Mouse (Mus musculus) gastrocnemius, adult 2 months (tissue): ENCODE measurements at regions not wholly inside any gene's neighbourhood (a gene's known extent, or its start where the extent isn't known, plus 50 kb on each side); places are given as distances from the start of the nearest gene placed in this dataset.

ENCODE experiments used
- DNase-seq: peaks from one replicate; pipeline ENCODE4 v3.0.0; 2022
- H3K27ac ChIP-seq: fragments of 200-600 bp; 2 replicates; pipeline ENCODE4 v1.8.1; 2022; ENCODE audit warnings: mild to moderate bottlenecking
- H3K4me3 ChIP-seq: fragments of 200-600 bp; 2 replicates; pipeline ENCODE4 v1.8.1; 2022; ENCODE audit warnings: mild to moderate bottlenecking, moderate library complexity
- CTCF ChIP-seq: fragments of 200-600 bp; IDR thresholded peaks from 2 replicates; pipeline ENCODE4 v1.8.1; 2022; ENCODE audit warnings: antibody characterized with exemption, mild to moderate bottlenecking, moderate library complexity
- intact Hi-C: fragments of 180-260 bp; cut with DNase I; formaldehyde crosslinking; loops from one replicate; pipeline ENCODE4 v1.15.1; 2025

DNA sequence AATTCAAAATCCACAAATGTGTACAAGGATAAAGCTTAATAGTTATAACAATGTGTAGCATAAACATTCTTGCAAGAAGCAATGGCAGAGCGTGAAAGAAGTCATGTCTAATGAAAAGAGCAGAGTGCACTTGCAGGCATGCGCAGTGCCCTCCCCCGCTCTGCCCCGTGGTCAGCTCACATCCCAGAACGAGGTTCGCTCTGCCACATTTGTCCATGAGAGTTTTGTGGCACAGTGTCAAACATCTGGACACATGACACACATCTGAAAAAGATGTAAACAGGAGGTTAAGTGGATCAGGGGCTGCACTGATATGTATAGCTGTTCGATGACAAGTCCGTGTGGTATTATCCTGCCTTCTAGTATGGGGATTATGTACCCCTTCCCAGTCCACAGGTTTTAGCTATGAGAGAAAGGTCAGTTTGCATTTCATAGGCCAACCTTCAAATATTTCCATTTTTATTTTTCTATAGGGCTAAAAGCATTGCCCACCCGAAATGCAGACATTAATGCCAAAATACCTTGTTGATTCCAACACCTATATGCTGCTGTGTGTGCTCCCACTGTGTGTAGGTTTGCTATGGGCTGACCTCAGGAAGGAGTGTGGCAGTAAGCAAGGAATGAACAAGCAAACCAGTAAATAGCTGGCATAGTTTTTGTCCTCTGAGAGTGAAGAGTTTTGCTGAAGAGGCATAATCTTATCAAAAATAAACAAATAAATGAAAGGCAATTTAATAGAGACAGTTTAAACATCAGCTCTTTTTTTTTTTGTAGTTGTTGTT is 160.7 kb upstream of the Ccdc54 start:
- intact Hi-C loops: no loop called here
- DNase-seq: no peak
- TF ChIP-seq CTCF: no peak
- Histone ChIP-seq H3K4me3 (peak overlapping the region; percentile 58), H3K27ac (peak overlapping the region; percentile 76)

GRCm38 (mm10) chr16:50747698-50748097 is 156.7 kb upstream of the Ccdc54 start:
- intact Hi-C loops: loop anchor here (10.0 kb wide), 1 partner anchor 1243 kb away; no protein-coding TSS in a partner anchor
- TF ChIP-seq CTCF: no peak
- H3K4me3 ChIP-seq: no peak overlapping the region
- H3K27ac ChIP-seq: no peak overlapping the region
- DNase-seq: no peak

- no peak overlapping the region for H3K4me3 ChIP-seq
- no peak overlapping the region for H3K27ac ChIP-seq
- intact Hi-C loops: loop anchor here (10.0 kb wide), 1 partner anchor 1241 kb away; no protein-coding TSS in a partner anchor
- DNase-seq: no peak
- TF ChIP-seq CTCF: no peak
Measured at GRCm38 (mm10) chr16:50745723-50746122, 154.8 kb upstream of the Ccdc54 start.

GRCm38 (mm10) chr16:50737396-50737843 is 146.5 kb upstream of the Ccdc54 start:
- peak; percentile 18 for DNase-seq
- H3K4me3 ChIP-seq: peak overlapping the region; percentile 79
- H3K27ac ChIP-seq: peak overlapping the region; percentile 77
- TF ChIP-seq CTCF: no peak
- intact Hi-C loops: loop anchor here (2.0 to 10.0 kb wide), 6 partner anchors 305 to 883 kb away; partner anchors contain the start of gene Bbx

- peak overlapping the region; percentile 77 for H3K27ac ChIP-seq
- peak; percentile 91 for DNase-seq
- intact Hi-C loops: loop anchor here (1.0 to 10.0 kb wide), 7 partner anchors 206 to 882 kb away; partner anchors contain the start of gene Bbx
- peak; percentile 99 for TF ChIP-seq CTCF
- H3K4me3 ChIP-seq: peak overlapping the region; percentile 79
Measured at GRCm38 (mm10) chr16:50736151-50737047, 145.4 kb upstream of the Ccdc54 start.

- DNase-seq: no peak
- intact Hi-C loops: loop anchor here (10.0 kb wide), 1 partner anchor 879 kb away; no protein-coding TSS in a partner anchor
- TF ChIP-seq CTCF: no peak
- Histone ChIP-seq H3K4me3 (no peak overlapping the region; the same call in 1 of the 2 replicates), H3K27ac (no peak overlapping the region)
Measured at GRCm38 (mm10) chr16:50733359-50733758, 142.4 kb upstream of the Ccdc54 start.

- peak overlapping the region; percentile 95 for H3K4me3 ChIP-seq
- H3K27ac ChIP-seq: peak overlapping the region; percentile 88
- intact Hi-C loops: loop anchor here (10.0 kb wide), 1 partner anchor 878 kb away; no protein-coding TSS in a partner anchor
- TF ChIP-seq CTCF: no peak
- DNase-seq: peak; percentile 93
Measured at GRCm38 (mm10) chr16:50732082-50733006, 141.4 kb upstream of the Ccdc54 start.

DNA sequence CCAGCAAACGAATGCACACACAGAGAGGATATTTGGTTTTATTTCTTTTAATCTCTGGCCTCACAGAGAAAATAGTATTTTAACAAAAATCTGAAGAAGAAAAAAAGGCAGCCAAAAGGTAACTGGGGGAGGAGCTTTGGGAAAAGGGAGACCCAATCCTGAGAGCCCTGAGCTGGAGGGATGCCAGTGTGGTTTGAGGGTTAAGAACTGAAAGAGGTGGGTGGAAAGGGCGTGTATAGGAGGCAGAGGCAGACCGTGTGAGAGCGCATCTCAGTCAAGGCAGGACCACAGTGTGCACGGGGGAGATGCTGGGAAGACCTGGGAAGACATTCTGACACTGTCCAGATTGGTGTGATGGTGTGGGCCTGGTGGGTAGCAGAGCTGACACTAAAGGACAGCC is 138.4 kb upstream of the Ccdc54 start:
- Histone ChIP-seq H3K27ac (no peak overlapping the region), H3K4me3 (no peak overlapping the region)
- intact Hi-C loops: no loop called here
- no peak for DNase-seq
- no peak for TF ChIP-seq CTCF

DNA sequence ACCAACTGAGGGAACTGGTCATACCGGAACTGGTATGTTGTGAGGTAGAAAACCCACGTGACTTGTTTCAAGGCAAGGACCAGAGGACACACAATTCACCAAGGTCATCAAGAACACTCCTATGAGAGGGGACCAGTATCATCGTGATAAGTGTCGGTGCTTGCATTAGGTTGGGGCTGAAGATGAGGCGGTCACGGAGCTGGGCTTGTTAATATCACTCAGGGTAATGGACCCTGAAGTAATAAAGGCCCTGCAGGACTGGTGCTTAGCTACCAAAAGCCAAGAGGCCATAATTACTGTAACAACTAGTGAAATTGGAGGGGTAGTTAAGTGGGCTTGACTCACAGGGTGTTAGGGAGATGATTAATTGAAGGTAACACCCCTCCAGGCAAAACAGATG is 132.2 kb upstream of the Ccdc54 start:
- no peak for DNase-seq
- intact Hi-C loops: no loop called here
- Histone ChIP-seq H3K27ac (no peak overlapping the region), H3K4me3 (no peak overlapping the region)
- no peak for TF ChIP-seq CTCF

DNA sequence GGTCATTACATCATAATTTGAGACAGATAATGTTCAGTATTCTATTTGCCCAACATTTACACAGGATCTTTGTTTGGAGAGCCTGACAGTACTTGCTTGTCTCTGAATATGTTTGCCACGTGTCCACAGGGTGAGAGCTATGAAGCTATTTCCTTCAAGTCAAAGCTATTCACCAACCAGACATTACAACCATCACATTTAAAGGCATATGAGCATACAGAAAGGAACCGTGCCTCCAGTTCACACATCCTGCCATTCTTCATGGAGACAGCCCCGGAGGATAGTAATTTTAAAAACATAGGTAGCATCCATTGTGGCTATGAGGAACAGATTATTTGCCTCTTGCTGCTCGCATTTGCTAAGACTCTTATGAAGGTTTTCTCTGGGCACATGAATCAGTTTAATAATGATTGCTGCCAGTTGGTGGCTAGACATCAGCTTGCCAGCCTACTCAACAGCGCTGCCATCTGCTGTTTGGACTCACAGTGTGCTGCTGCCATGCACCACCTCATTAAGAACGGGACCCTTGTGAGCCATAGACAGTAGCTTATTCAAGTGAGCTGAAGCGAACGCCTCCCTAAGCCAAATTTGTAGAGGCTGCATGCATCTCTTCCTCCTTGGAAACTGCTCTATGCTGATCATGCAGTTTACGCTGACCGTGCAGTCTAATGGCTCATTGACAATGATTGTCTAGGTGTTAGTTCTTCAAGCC is 126.5 kb upstream of the Ccdc54 start:
- no peak for DNase-seq
- Histone ChIP-seq H3K4me3 (no peak overlapping the region), H3K27ac (no peak overlapping the region)
- intact Hi-C loops: no loop called here
- peak; percentile 20; the same call in 1 of the 2 replicates for TF ChIP-seq CTCF

DNA sequence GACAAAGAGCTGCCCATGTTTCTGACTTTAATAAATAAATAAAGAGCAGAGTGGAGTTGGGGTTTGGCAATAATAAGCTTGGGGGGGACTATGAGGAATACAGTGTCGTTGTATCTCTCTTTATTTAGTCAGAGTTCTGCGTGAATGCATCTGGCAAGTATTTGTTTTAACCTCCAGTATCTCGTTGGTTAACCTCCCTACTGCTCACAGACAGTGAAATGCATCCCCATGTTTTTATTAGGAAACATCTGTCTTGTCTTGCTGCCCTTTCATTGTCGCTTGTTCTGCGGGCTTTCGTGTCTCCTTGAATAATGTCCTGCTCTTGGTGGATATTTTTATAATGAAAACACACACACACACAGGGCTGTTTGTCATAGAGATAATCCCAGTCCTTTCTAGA is 118.8 kb upstream of the Ccdc54 start:
- Histone ChIP-seq H3K27ac (no peak overlapping the region), H3K4me3 (no peak overlapping the region)
- no peak for DNase-seq
- intact Hi-C loops: no loop called here
- TF ChIP-seq CTCF: no peak
